Mouse (Mus musculus): ENCODE results near the gene B430305J03Rik. TPM values are rescaled to one million over a fixed set of nuclear protein-coding genes. Genes with fewer than 3 reads are reported as not detected.

Gene B430305J03Rik
- polyA plus RNA-seq, 1 experiment from 2014 or later: not detected

DNA sequence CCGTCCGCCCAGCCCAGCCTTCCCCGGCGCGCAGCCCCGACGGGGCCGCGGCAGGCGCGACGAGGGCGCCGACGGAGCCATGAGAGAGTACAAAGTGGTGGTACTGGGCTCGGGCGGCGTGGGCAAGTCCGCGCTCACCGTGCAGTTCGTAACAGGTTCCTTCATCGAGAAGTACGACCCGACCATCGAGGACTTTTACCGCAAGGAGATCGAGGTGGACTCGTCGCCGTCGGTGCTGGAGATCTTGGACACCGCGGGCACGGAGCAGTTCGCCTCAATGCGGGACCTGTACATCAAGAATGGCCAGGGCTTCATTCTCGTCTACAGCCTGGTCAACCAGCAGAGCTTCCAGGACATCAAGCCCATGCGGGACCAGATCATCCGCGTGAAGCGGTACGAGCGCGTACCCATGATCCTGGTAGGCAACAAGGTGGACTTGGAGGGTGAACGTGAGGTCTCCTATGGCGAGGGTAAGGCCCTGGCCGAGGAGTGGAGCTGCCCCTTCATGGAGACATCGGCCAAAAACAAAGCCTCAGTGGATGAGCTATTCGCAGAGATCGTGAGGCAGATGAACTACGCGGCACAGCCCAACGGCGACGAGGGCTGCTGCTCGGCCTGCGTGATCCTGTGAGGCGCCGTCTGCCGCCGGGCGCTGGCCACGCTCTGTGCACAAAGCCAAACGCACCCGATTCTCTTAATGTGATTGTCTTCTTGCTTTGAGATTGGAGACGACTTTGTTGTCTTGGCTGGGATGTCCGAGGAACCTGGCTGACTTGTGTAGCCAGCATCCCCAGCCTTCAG, 573 bp downstream of the B430305J03Rik start:
- under 1% methylated on average over 68 of the region's 68 CpGs for WGBS
- Histone ChIP-seq H3K4me2 (peak overlapping the region; percentile 90), H3K9me3 (no peaks in the 10 kb centered on the region), H3K36me3 (peaks cover 3% of the 10 kb centered on the region; the same call in 1 of the 2 replicates), H3K9ac (peak overlapping the region; percentile 86), H3K27me3 (no peaks in the 10 kb centered on the region), H3K27ac (replicated peaks) (peak overlapping the region; percentile 89), H3K4me3 (peak overlapping the region; percentile 82), H3K4me1 (replicated peaks) (peaks cover 37% of the 10 kb centered on the region)
- ATAC-seq (ENCODE audit: low FRiP score, low read depth): no peak

DNA sequence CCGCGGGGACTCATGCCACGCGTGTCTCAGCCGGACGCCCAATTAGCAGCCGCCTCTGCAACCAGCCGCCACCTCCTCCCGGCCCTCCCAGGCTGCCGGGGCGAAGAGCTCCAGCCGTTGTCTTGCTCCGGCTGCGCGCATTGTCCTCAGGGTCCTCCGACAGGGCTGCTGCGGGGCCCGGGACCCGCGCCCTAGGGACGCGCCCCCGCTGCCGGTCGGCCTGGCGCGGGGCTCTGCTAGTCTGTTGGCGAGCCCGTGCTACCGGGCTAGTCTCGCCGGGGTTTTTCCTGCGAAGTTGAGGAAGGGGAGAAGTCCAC, 1.1 kb downstream of the B430305J03Rik start:
- Histone ChIP-seq H3K4me1 (replicated peaks) (peaks cover 37% of the 10 kb centered on the region), H3K9me3 (no peaks in the 10 kb centered on the region), H3K9ac (peak overlapping the region; percentile 86), H3K4me3 (peak overlapping the region; percentile 82), H3K27ac (replicated peaks) (peak overlapping the region; percentile 89), H3K36me3 (peaks cover 3% of the 10 kb centered on the region; the same call in 1 of the 2 replicates), H3K27me3 (no peaks in the 10 kb centered on the region), H3K4me2 (peak overlapping the region; percentile 90)
- peak; percentile 64; the same call in 1 of the 2 replicates for ATAC-seq (ENCODE audit: low FRiP score, low read depth)
- 0% methylated on average over 24 of the region's 33 CpGs for WGBS

DNA sequence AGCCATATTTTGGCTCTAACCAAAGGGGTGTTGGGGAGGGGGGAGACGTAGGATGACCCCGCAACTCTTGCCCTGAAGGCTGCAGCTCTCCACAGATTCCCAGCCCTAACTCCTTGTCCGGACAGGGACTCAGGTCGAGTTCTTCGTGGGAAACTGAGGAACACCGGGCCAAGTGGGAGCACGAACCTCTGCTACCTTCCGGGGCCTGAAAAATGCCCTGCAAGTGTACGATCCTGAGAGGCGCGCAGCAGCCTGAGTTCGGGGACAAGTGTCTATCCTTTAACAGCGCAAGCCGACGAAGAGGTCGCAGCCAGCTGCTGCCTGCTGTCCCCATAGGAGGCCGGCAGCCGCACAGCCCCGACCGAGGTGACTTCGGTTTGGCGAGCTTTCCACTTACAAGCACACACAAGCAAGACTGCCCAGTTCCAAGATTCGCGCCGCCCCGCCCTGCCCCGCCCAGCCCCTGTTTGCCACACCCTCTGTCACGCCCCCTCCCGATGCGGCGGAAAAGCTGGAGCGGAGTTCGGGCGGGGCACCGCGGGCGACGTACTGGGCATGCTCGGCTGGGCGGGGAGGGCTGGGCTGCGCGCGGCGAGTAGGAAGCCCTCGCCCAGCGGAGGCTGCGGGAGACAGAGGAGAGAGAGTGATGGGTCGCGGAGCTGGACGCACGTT, 1.6 kb downstream of the B430305J03Rik start:
- Histone ChIP-seq H3K9me3 (no peaks in the 10 kb centered on the region), H3K36me3 (no peaks in the 10 kb centered on the region), H3K27ac (replicated peaks) (peak overlapping the region; percentile 89), H3K9ac (peak overlapping the region; percentile 86), H3K4me2 (peak overlapping the region; percentile 90), H3K4me3 (peak overlapping the region; percentile 82), H3K27me3 (no peaks in the 10 kb centered on the region), H3K4me1 (replicated peaks) (peaks cover 37% of the 10 kb centered on the region)
- under 1% methylated on average over 46 of the region's 51 CpGs for WGBS
- ATAC-seq (ENCODE audit: low FRiP score, low read depth): peak; percentile 92

DNA sequence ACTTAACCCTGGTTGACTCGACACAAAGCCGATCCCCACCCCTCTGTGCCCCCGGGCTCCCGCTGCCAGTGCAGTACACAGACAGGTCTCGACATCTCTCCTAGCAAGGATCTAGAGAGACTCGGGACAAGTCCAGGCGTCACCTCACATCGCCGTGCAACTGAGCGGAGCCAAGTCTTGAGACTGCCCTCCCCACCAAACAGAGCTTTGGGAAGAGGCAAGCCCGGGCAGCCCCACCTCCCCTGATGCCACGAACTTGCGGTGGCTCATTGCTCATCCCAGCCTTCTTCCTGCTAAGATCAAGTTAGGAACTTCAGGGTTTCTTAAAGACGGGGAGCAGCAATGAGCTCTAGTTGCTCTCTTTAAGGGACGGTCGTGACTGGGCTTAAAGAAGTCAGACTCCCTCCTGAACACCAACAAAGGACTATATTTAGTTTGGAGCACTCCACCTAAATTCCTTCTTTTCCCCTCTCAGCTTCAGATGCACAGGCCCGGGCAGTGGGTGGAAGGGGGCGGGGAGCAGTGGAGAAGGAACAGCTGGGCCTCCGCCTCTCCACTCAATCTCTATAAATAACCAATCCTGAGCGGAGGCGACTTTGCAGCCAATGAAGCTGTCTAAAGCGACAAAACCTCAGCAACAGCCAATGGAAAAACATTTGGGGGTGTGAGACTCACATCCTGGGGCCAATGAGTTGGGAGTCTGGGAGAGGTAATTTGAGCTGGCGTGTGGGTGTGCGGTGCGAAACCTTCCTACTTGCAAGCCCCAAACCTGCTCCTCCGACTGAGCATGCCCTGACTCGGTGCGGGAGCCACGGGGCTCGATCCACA, 2.4 kb downstream of the B430305J03Rik start:
- H3K4me3 ChIP-seq: peak overlapping the region; percentile 82
- H3K4me2 ChIP-seq: peak overlapping the region; percentile 90
- H3K9me3 ChIP-seq: no peaks in the 10 kb centered on the region
- peak overlapping the region; percentile 49 for H3K9ac ChIP-seq
- H3K36me3 ChIP-seq: no peaks in the 10 kb centered on the region
- no peaks in the 10 kb centered on the region for H3K27me3 ChIP-seq
- ATAC-seq (ENCODE audit: low FRiP score, low read depth): peak; percentile 94
- H3K4me1 ChIP-seq (replicated peaks): peaks cover 30% of the 10 kb centered on the region
- H3K27ac ChIP-seq (replicated peaks): peak overlapping the region; percentile 89
- WGBS: under 1% methylated on average over 30 of the region's 30 CpGs

DNA sequence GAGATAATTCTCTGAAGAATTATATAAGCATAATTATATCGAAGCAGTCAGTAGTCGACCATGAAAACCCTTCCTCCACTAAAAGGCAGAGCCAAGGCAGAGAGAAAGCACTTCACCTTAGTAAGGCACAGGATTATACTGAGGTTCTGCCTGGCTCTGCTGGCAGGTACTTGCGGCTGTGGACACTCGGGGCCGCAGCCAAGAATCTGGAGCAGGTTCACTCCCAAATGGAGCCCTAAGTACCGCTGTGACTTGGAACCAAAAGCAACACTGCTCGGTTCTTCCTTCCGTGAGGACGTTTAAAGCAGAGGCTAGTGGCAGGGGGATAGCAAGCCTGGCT, 3.0 kb downstream of the B430305J03Rik start:
- peaks cover 24% of the 10 kb centered on the region for H3K4me1 ChIP-seq (replicated peaks)
- WGBS: 5% methylated on average over 9 of the region's 9 CpGs
- H3K9ac ChIP-seq: peak overlapping the region; percentile 49
- H3K4me3 ChIP-seq: peak overlapping the region; percentile 82
- peak overlapping the region; percentile 90 for H3K4me2 ChIP-seq
- no peak for ATAC-seq (ENCODE audit: low FRiP score, low read depth)
- H3K9me3 ChIP-seq: no peaks in the 10 kb centered on the region
- H3K27me3 ChIP-seq: no peaks in the 10 kb centered on the region
- peak overlapping the region; percentile 89 for H3K27ac ChIP-seq (replicated peaks)
- no peaks in the 10 kb centered on the region for H3K36me3 ChIP-seq

DNA sequence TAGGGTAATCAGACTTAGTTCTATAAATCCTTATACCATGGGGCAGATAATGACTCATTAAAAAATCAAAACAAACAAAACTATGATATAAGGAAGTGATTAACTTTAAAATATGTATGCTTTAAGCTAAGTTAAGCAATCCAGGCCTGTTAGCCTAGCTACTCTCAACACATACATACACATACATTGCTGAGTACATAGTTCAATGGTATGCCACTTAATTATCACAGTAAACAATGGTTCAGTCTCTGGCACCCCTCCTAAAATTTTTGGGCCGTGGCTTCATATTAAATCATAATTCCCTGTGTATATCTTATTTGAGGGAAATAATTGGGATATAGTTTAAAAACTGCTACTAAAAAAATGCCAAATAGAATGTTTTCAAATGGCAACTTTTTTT, 4.4 kb downstream of the B430305J03Rik start, which contains the start of gene Rap2b:
Rap2b (plus strand) TSS at position 301 of the 400 bp plus-strand sequence.
- peaks cover 11% of the 10 kb centered on the region for H3K4me1 ChIP-seq (replicated peaks)
- H3K4me3 ChIP-seq: no peak within 1 kb of the TSS
- 94% methylated on average over 1 of the region's 1 CpGs for WGBS
- no peaks in the 10 kb centered on the region for H3K27me3 ChIP-seq
- no peak within 1 kb of the TSS for H3K9ac ChIP-seq
- ATAC-seq (ENCODE audit: low FRiP score, low read depth): no peak
- peak within 1 kb of the TSS; percentile 90 for H3K4me2 ChIP-seq
- no peaks in the 10 kb centered on the region for H3K9me3 ChIP-seq
- no peak within 1 kb of the TSS for H3K27ac ChIP-seq (replicated peaks)
- no peaks in the 10 kb centered on the region for H3K36me3 ChIP-seq

DNA sequence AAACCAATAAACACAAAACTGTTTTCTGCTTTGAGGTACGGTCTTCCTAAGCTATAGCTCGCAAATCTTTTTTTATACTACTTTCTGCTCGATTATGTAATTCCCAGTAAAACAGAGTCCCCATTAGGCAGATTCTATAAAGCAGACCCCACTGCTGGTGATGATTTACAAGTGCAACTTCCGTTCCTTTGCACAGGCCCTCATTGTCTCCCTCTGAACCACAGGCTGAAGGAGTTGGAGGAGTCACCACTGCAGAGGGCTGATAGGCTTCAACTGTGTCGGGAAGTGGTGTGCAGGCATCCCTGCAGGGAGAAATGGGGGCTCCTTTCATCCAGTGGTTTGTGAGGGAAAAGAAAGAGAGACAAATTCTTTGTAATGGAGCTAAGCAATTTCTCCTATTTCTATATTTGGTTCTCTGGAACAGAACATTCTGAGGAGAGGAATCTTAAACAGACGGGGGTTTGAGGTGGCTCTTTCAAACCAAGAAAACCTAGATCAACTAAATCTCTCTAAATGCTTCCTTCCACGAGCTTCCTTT, 6.9 kb downstream of the B430305J03Rik start:
- Histone ChIP-seq H3K27me3 (no peaks in the 10 kb centered on the region), H3K36me3 (no peaks in the 10 kb centered on the region), H3K9ac (no peak overlapping the region), H3K4me3 (no peak overlapping the region), H3K9me3 (no peaks in the 10 kb centered on the region), H3K27ac (replicated peaks) (no peak overlapping the region), H3K4me1 (replicated peaks) (peaks cover 4% of the 10 kb centered on the region), H3K4me2 (no peak overlapping the region)
- ATAC-seq (ENCODE audit: low FRiP score, low read depth): no peak
- WGBS: 57% methylated on average over 7 of the region's 7 CpGs

DNA sequence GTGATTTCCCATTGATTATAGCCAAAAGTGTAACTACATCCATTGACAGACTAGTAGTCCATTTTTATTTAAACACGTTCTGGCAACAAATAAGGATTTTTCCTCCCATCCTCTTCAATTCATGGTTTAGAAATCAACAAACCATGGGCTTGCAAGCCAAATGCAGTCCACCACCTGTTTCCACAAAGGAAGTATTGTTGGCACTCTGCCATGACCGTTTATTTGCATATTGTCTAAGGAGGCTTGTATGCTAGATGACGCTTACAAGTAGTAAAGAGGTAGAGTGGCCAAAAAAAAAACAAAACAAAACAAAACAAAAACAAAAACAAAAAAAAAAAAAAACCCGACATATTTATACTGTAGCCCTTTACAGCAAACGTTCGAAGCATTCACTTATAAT, 7.6 kb downstream of the B430305J03Rik start:
- H3K9ac ChIP-seq: no peak overlapping the region
- no peaks in the 10 kb centered on the region for H3K36me3 ChIP-seq
- H3K4me3 ChIP-seq: no peak overlapping the region
- H3K4me2 ChIP-seq: no peak overlapping the region
- 51% methylated on average over 6 of the region's 6 CpGs for WGBS
- no peak for ATAC-seq (ENCODE audit: low FRiP score, low read depth)
- H3K4me1 ChIP-seq (replicated peaks): peaks cover 4% of the 10 kb centered on the region
- no peaks in the 10 kb centered on the region for H3K27me3 ChIP-seq
- no peaks in the 10 kb centered on the region for H3K9me3 ChIP-seq
- no peak overlapping the region for H3K27ac ChIP-seq (replicated peaks)

DNA sequence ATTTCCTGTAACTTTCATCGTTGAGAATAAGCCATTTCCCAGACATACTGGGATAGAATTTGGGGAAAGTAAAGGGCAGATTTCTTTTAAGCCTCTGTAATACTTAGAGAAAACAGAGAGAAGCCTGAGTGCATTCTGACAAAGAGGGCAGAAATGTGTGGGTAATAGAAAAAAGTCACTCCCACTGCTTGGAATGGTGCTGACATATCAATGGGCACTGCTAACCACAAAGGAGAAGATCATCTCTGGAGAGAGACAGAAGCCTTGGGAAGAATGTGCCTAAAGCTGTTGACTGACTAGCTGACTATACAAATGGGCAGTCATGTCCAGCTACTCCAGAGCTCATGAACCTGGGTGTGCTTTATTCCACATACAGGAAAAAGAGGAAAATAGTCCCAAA, 10.3 kb downstream of the B430305J03Rik start:
- Histone ChIP-seq H3K9me3 (no peaks in the 10 kb centered on the region), H3K27ac (replicated peaks) (no peak overlapping the region), H3K27me3 (no peaks in the 10 kb centered on the region), H3K4me3 (no peak overlapping the region), H3K4me2 (no peak overlapping the region), H3K9ac (no peak overlapping the region), H3K36me3 (no peaks in the 10 kb centered on the region), H3K4me1 (replicated peaks) (no peaks in the 10 kb centered on the region)
- no peak for ATAC-seq (ENCODE audit: low FRiP score, low read depth)
- WGBS: 57% methylated on average over 1 of the region's 1 CpGs

DNA sequence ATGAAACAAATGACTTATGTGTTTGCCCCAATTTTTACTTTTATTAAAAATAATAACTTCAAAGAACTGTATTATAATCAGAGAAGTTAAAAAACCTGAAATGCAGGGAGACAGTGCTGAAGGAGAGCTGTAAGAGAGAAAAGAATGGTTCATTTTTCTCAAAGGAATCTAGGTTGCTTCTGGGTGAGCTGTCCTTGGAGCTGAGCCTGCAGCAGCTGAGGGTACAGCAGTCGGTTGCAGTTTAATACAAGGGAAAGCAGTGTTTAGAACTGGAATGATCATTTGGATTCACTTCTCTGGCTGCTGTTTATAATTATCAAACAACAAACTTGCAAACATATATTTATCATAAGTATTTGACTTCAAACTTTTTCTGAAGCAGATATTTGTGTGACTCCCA, 16.3 kb downstream of the B430305J03Rik start:
- H3K9ac ChIP-seq: no peak overlapping the region
- H3K36me3 ChIP-seq: no peaks in the 10 kb centered on the region
- WGBS: 81% methylated on average over 1 of the region's 1 CpGs
- H3K4me2 ChIP-seq: no peak overlapping the region
- no peaks in the 10 kb centered on the region for H3K9me3 ChIP-seq
- no peaks in the 10 kb centered on the region for H3K27me3 ChIP-seq
- no peak overlapping the region for H3K27ac ChIP-seq (replicated peaks)
- no peaks in the 10 kb centered on the region for H3K4me1 ChIP-seq (replicated peaks)
- no peak for ATAC-seq (ENCODE audit: low FRiP score, low read depth)
- H3K4me3 ChIP-seq: no peak overlapping the region

DNA sequence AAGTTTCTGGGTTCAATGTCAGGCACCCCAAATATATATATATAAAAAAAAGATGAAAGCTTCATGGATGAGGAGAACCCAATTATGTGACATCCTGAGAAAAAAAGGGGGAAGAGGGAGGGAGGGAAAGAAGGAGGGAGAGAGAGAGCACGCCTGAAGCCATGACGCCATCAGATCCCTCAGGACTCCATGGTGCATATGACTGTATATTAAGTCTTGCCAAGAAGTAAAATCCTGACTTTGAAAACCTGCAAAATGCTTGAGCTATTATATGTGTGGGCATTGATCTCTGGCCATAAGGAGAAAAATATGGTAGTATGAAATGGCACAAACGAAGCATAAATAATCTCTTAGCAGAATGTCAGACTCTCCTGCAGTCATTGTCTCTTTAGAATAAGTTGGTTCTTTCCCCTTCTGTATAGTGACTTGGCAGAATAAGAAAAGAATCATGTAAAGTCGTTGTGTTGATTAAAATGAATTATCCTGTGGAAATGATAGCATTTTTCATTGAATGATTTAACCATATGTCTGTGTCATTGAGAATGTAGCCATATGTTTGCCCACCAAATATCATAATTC, 17.6 kb downstream of the B430305J03Rik start:
- ATAC-seq (ENCODE audit: low FRiP score, low read depth): no peak
- no peaks in the 10 kb centered on the region for H3K4me1 ChIP-seq (replicated peaks)
- 71% methylated on average over 4 of the region's 4 CpGs for WGBS
- H3K4me3 ChIP-seq: no peak overlapping the region
- no peak overlapping the region for H3K27ac ChIP-seq (replicated peaks)
- H3K36me3 ChIP-seq: no peaks in the 10 kb centered on the region
- H3K9me3 ChIP-seq: no peaks in the 10 kb centered on the region
- no peaks in the 10 kb centered on the region for H3K27me3 ChIP-seq
- no peak overlapping the region for H3K9ac ChIP-seq
- no peak overlapping the region for H3K4me2 ChIP-seq
